Mouse (Mus musculus): Measurements from ENCODE around the gene Il12rb1. TPM values are rescaled to one million over a fixed set of nuclear protein-coding genes. Genes with fewer than 3 reads are reported as not detected.
A peak's percentile ranks its signal among the peaks of the same experiment; 100 is the strongest.

Gene Il12rb1
- total RNA-seq, 2 experiments from 2014 or later: 0.67 to 0.87 TPM

- DNase-seq: peak; percentile 90
Observed at GRCm38 (mm10) chr8:70773833-70774232, 34.4 kb upstream of the Il12rb1 start.

DNA sequence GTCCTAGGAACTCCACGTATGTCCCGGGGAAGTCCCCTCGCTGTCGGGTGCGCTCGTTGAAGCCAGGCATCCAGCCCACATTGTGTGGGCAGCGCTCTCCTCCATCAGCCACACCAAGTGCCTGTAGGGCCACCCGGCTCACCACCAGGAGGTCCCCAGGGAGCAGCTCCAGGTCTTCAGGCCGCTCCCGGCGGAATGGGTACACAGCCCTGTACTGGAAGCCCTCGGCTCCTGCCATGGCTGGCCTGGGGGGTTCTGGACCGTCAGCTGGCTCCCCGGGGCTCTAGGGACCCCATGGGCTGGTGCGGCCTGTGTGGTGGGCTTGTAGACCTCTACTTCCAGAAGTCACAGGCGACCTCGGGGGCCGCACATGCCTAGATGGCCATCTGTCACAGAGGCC, 33.5 kb upstream of the Il12rb1 start:
- DNase-seq: no peak

GRCm38 (mm10) chr8:70775227-70775626, 33.0 kb upstream of the Il12rb1 start:
- no peak for DNase-seq

- DNase-seq: no peak
Observed at GRCm38 (mm10) chr8:70775851-70776495, 32.3 kb upstream of the Il12rb1 start.

DNA sequence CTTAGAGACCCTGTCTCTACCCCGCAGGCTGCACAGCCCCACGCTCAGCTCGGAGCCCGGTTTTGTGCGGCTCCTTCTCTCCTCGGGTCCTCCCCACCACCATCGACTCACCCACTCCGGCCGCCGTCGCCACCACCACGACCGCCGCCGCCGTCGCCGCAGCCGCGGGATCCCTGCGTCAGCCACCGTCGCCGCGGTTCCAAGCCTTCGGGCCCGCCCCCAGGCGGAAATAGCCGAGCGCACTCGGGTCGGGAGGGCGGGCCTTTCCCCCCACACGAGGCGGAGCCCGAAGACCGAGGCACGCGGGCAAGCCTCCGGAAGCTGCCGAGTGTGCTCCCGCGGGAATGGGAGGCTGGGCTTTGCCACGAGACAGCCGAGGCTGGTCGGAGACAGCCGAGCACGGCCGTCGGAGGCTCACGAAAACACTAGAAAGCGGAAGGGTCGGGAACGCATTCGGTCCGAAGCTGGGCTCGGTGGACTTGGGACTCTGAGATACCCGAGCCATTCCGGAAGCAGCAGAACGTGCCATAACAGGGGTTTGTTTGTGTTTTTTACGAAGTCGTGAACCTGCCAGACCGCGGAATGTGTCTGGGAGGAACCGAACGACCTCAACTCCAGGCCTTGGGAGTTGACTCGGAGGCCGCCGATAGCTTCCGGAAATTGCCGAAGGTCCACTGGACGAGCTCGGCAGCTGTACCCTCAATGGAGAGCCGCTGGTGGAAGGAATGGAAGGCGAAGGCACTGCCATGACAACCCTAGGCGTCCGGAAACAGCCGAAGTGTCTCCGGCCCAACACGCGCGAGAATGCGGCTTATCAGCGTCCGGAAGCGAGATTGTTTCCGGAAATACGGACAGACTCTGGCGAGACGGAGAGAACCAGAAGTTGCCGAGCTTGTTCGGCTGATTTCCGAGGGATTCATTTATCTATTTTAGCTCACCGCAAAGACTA, 31.5 kb upstream of the Il12rb1 start, which contains the start of gene Pik3r2:
Gene Pik3r2 (minus strand): TSS at position 218 of the 949 bp plus-strand sequence.
- peak; percentile 99 for DNase-seq

GRCm38 (mm10) chr8:70780093-70780492, 28.2 kb upstream of the Il12rb1 start:
- DNase-seq: no peak

DNA sequence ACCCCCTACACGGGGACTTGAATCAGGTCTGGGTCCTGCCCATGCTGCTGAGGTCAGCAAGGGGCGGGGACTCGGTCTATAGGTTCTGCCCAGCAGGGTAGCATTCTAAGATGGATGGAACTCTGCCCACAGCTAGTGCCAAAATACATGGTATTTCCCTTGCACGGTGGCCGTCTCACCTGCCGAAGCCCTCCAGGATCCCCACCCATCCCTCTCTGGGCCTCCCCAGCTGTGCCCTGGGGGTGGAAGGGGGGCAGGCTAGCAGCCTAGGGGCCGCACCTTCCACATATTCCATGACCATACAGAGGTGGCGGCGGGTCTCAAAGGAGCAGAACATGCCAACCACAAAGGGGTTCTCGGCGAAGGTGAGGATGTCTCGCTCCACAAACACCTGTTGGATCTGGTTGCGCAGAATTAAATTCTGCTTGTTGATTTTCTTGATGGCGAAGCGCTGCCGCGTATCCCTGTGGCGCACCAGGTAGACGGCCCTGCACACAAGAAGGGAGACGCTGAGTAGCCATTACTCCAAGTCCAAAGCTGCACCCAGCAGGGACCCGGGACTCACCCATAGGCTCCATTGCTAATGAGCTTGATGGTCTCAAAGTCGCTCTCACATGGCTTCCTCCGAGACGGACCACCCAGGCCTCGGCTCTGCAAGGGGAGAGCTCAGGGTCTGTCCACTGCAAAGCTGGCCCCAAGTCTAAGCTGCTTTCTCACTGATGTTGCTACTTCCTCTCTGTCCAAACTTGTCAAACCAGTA, 21.8 kb upstream of the Il12rb1 start:
- no peak for DNase-seq

DNA sequence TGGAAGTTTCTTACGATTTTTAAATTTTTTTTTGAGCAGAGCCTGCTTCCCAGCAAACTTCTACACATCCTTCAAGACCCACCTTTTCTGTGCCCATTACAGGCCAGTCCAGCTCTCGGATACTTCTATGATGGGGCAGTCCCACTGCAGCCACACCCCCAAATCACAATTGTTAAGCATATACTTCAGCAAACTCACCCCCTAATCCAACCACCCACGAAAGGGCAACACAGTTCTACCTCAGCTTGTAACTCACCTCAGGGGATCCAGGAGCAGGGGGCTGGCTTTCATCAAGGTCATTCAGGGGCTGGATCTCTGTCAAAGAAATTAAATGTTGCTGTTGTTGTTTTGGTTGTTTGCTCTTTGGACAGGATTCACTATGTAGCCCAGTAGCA, 21.2 kb upstream of the Il12rb1 start:
- DNase-seq: no peak

DNA sequence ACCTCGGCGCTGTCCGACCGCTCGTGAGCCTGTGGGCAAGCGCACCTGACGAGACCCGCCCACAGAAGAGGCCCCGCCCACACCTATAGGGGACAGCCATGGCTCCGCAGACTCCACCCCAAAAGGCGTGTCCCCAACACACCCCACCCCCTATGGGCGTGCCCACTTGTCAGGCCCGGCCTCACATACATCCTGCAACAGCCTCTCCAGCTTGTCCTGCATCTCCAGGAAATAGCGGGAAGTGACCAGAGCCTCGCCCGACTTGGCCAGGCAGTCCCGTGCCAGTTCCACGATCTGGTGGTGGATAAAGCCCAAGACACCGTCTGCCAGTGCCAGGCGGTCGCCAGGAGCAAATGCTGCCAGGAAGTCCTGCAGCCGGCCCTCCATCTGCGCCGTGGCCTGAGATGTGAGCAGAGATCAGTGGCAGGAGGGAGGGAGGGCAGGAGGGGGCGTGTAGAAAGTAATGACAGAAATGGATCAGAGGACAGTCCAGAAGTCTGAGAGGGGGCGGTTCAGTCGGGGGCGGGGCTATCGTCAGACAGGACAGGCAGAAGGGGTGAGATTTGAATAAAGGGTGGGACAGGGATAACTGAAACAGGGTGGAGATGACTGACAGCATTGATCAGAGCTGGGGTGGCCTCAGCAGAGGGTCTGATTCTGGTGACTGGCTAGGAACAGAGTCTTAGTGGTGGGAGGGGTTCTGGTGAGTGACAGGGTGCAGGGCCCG, 20.1 kb upstream of the Il12rb1 start:
- DNase-seq: no peak

DNA sequence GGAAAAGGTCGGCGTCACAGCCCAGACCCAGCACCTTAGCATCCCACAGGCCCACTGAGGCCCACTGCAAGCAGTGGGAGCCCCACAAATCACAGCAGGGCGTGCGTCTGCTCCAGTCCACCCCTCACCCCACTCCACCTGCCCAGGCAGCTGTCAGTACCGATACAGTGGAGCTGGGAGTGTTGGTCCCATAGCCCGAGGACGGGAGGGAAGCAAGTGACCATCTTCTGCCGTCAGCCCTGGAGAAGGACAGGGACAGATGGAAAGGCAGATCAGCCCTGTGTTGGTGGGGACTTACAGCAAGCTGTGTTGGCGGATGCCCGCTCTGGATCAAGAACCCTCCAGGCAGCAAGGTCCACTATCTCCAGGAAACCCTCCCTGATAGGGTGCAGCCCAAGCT, 19.2 kb upstream of the Il12rb1 start:
- DNase-seq: no peak

DNA sequence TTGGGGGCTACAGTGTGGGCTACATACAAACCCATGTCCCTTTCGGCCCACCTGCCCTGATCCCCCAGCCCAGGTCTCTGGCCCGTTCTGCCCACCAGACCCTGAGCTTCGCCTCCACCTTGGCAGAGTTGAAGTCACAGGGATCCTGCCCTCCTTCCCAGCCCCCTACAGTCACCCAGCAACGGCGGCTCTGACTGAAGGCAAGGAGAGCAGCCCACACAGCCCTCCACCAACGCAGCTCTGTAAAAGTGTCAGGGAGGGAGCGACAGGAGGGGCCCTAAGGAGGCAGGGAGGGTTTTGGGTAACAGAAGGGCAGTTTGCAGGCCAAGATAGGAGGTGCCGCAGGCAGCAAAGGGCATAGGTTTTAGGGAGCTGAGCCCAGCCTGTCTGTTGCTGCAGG, 17.4 kb upstream of the Il12rb1 start:
- DNase-seq: no peak

DNA sequence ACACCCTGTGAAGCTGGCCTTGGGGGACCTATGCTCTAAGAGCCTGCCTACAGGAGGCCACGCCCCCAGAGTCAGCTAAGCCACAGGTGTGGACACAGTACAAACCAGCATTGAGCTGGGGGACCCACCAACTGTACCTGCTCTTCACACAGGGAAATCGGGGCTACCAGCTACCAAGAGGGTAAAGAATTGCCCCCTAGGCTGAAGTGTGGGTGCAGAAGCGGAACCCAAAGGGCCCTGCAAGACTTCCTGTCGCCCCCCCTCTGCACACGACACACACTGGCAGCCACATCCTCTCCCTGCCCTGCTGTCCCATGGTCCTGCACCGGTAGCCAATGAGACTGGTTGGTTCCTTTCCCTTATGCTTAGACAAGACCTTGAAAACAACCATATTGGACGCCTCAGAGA, 17.0 kb upstream of the Il12rb1 start:
- no peak for DNase-seq

DNA sequence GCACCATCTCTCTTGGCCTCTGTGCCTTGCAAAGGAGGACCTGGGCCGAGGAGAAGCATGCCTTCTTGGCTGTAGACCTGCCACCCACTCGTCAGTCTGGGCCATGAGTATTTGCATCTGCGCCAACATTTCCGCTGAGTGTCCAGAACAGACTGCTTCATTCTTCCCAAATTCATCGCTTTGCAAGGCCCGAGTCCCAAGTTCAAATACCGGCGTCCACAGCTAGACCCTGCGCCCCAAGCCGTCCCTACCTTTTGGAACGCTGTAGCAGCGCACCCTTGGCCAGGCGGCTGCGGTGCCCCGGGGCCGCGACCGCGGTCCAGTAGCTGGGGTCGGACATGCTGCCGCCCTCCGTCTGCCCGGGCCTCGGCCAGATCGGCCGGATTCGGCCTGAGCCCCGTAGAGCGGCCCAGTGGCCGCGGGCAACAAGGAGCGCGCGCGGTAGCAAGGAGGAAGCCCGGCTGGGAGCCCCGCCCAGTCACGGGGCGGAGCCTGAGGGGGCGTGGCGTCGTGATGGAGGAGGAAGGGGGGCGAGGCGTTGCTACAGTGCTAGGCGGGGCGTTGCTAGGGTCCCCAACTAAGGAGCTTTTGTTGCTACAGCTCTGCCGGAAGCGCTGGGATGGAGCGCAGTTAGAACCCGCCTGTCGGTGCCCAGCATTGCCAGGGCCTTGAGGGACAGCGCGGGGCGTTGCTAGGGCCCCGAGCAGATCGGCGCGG, 16.1 kb upstream of the Il12rb1 start:
- peak; percentile 99 for DNase-seq

GRCm38 (mm10) chr8:70792700-70793099, 15.5 kb upstream of the Il12rb1 start:
- peak; percentile 69 for DNase-seq

DNA sequence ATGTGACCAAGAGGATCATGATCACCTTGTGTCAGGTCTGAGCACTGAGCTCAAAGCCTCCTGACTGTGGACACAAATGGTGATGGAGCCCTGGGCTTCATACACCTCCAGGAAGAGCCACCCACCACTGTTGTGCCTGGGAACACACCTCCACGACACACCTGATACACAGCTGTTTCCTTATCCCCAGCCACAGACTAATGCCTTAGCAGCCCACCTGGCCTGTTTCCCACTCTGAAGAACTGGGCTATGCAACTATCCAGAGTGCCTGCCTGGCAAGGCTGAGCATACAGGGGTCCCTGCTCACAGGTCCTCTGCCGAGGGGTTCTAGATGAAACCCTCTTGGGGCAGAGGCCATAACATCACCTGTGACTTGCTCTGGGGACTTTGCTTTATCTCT, 14.0 kb upstream of the Il12rb1 start:
- DNase-seq: no peak

- no peak for DNase-seq
Observed at GRCm38 (mm10) chr8:70795370-70795769, 12.9 kb upstream of the Il12rb1 start.

DNA sequence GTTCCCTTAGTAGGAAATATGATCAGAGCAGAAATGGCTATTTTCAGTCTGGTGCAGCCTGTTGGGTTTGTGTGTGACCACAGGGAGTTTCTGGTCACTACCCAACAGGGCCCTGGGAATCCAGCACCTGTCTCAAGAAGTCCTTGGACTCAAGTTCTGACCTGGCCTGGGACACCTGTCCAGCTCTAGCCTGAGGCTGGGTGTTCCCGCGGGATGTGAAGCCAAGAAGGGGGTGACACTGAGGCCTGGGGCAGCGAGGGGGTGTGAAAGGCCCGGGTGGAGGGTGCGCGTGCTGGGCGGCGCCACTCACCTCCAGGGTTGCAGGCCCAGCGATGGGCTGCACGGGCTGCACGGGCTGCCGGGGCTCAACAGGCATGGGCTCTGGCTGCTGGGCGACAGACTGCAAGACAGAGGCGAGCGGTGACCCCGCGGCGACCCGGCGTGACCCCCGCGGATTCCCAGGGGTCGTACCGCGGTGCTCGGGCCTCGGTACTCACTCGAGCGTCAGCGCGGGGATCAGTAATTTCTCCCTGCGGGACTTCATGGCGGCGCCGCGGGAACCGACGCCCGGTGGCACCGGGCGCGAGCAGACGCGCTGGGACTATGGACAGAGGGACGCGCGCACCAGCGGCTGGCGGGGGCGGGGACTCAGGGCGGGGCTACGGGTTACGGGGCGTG, 11.7 kb upstream of the Il12rb1 start:
- peak; percentile 96 for DNase-seq

- DNase-seq: peak; percentile 92
Observed at GRCm38 (mm10) chr8:70797081-70798070, 10.9 kb upstream of the Il12rb1 start.

DNA sequence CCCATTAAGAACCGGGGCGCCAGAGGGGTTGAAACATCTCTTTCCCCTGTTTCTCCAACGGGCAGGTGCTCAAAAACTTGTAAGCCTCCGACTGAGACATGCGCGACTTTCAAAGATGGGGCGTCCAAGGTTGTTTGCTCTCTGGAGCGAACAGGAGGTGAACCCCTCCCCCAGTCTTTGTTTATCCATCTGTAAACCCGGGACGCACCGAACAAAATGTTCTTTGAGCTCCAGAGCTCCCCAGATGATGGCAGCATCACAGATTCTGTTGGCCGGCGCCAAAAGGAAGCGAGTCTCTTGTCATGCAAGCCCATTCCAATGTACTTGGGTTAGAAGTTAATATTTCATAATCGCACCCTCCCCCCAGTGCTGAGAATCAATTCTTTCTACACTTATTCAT, 10.0 kb upstream of the Il12rb1 start:
- no peak for DNase-seq

All from adrenal gland, postnatal 10 days (tissue).